Mouse (Mus musculus) limb, embryonic 11.5 days (tissue): ENCODE data around the gene Ccdc86. TPM values are rescaled to one million over a fixed set of nuclear protein-coding genes. Genes with fewer than 3 reads are reported as not detected.
A peak's percentile ranks its signal among the peaks of the same experiment; 100 is the strongest.

Experiments
- ATAC-seq: fragments of 200-750 bp; cut with Nextera tagmentation; 2 replicates; pipeline ENCODE4 v1.8.0; 2017; ENCODE audit warnings: low read depth; ENCODE audit not compliant: insufficient number of reproducible peaks, low FRiP score, low TSS enrichment
- DNase-seq: peaks from one replicate; pipeline ENCODE4 v3.0.0-alpha.2; 2015; ENCODE audit warnings: low spot score
- H3K27ac ChIP-seq: fragments of 300-500 bp; sonication (generic); replicated peaks from 2 replicates; pipeline ENCODE4 v1.5.1; 2014; ENCODE audit warnings: low read depth, mild to moderate bottlenecking, low read length
- H3K27me3 ChIP-seq: fragments of 300-500 bp; sonication (generic); 2 replicates; pipeline ENCODE4 v1.6.1; 2014; ENCODE audit warnings: mild to moderate bottlenecking, low read length, mixed read lengths; ENCODE audit not compliant: control insufficient read depth, insufficient read depth
- H3K36me3 ChIP-seq: fragments of 300-500 bp; sonication (generic); 2 replicates; pipeline ENCODE4 v1.6.1; 2014; ENCODE audit warnings: mild to moderate bottlenecking, low read length, moderate library complexity, mixed read lengths; ENCODE audit not compliant: control insufficient read depth, insufficient read depth
- H3K4me1 ChIP-seq: fragments of 300-500 bp; sonication (generic); 2 replicates; pipeline ENCODE4 v1.6.1; 2014; ENCODE audit warnings: low read length, mixed read lengths; ENCODE audit not compliant: control insufficient read depth, insufficient read depth
- H3K4me2 ChIP-seq: fragments of 300-500 bp; sonication (generic); 2 replicates; pipeline ENCODE4 v1.6.1; 2014; ENCODE audit warnings: low read depth, mild to moderate bottlenecking, moderate library complexity; ENCODE audit not compliant: severe bottlenecking
- H3K4me3 ChIP-seq: fragments of 300-500 bp; sonication (generic); 2 replicates; pipeline ENCODE4 v1.5.1; 2014; ENCODE audit warnings: low read depth, low read length
- H3K9ac ChIP-seq: fragments of 300-500 bp; sonication (generic); 2 replicates; pipeline ENCODE4 v1.6.1; 2014; ENCODE audit warnings: mild to moderate bottlenecking, low read length
- H3K9me3 ChIP-seq: fragments of 300-500 bp; sonication (generic); 2 replicates; pipeline ENCODE4 v1.6.1; 2016; ENCODE audit warnings: low read length; ENCODE audit not compliant: control insufficient read depth
- WGBS: fragments of 180-500 bp; shearing (Covaris S2); extraction: QIAGEN DNeasy Blood & Tissue Kit; methylation state at CpG from one replicate; pipeline ENCODE4 v1.1.7; 2014; 5-methylcytosine and 5-hydroxymethylcytosine counted together
- polyA plus RNA-seq: library from polyadenylated mRNA; unstranded; fragments of >200 nt; fragmentation: Nextera tagmentation; extraction: Ambion mirVana; gene quantifications from 2 replicates; pipeline ENCODE4 v1.2.1, GENCODE M21; 2014

Gene Ccdc86
- polyA plus RNA-seq, 1 experiment from 2014 or later, result 32.3 TPM

DNA sequence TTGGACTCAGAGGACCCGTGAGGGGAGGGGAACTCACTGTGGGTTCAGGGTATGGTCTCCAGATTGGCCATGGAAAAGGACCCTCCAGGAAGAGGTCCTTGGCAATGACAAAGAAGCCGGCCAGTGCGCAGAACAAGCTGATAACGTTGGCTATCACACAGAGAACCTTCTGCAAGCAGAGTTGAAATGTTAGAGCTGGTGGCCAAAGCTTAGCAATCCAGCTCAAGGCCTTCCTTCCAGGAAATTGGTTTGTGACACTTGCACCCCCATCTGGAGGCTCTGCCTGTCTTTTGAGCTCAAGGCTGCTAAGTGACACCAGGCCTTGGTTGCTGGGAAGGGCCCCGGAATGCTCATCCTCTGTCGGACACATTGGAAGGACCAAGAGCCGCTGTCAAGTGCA, 16.7 kb upstream of the Ccdc86 start:
- H3K27ac ChIP-seq, result no peak overlapping the region
- 0 out of 2 replicates have a peak, but pooled peaks cover 3% of the 10 kb centered on the region for H3K9me3 ChIP-seq
- ATAC-seq (no peak), DNase-seq (no peak)
- WGBS, result 88% methylated on average over 7 of the region's 7 CpGs
- H3K4me1 ChIP-seq, result no peaks in the 10 kb centered on the region
- no peaks in the 10 kb centered on the region for H3K27me3 ChIP-seq
- H3K9ac ChIP-seq, result no peak overlapping the region
- H3K4me2 ChIP-seq, result no peak overlapping the region
- H3K36me3 ChIP-seq, result no peaks in the 10 kb centered on the region
- H3K4me3 ChIP-seq, result no peak overlapping the region

DNA sequence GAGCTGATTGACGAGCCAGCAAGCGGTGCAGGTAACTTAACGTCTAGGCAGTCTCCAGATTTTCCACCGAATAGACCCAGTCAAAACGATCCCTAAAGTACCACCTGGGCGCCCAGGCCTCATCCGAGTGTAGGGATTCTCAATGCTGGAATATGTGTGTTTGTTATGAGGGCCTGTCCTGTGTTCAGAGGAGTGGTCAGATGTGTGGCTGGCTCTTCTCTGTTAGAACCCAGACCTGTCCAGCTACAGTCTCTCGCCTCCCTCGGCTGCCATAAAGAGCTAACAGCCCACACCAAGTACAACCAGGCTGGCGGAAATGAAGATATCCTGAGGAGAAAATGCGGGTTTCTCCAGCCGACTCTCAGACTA, 10.9 kb upstream of the Ccdc86 start:
- peak; percentile 6; the same call in 1 of the 2 replicates for ATAC-seq
- H3K4me2 ChIP-seq, result no peak overlapping the region
- DNase-seq, result no peak

DNA sequence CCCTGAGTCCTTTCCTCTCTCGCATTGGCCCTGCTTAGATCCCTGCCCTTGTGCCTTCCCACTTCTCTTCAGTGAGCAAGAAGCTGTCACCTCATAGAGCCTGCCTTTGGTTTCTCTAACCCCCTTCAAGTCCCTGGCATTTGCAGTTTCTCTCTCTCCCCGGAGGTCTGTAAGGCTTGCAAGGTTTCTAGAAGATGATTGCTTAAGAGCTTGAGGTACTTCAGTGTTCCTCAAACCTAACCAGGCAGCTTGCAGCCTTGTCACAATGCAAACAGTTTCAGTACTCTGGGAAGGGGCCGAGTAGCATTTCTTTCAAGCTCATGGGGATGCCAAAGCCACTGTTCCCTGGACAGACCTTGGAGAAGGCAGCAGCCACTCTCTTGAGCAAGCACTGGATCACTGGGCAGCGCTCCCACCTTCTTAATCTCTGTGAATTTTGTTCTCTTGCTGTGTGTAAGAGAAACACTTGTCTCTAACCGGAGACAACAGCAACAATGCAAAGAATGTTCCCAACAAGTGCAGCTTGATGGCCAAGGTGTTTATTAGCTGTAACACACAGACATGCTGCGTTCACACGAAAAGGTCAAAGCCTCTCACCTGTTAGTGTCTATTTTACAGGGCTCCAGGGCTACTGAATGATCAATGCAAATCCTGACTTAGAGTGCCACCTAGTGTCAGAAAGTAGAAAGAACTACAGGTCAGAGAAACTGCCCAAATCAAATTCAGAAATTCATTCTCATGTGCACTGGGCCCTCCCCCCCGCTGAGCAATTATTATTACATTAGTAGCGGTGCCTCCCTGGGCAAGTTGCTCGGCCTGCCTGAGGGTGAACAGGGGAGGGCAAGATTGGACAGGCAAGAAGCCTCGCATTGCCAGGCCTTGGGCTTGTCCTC, 10.3 kb upstream of the Ccdc86 start:
- 34% methylated on average over 11 of the region's 11 CpGs for WGBS
- Histone ChIP-seq H3K27ac (no peak overlapping the region), H3K4me1 (no peaks in the 10 kb centered on the region), H3K36me3 (no peaks in the 10 kb centered on the region), H3K4me3 (no peak overlapping the region), H3K27me3 (no peaks in the 10 kb centered on the region), H3K9ac (no peak overlapping the region), H3K9me3 (no peaks in the 10 kb centered on the region), H3K4me2 (no peak overlapping the region)
- ATAC-seq (peak; percentile 62; the same call in 1 of the 2 replicates), DNase-seq (peak; percentile 58)

More for the DNA sequence above, 10.9 kb upstream of the Ccdc86 start:
- H3K27ac ChIP-seq, result no peak overlapping the region
- no peaks in the 10 kb centered on the region for H3K27me3 ChIP-seq
- H3K36me3 ChIP-seq, result no peaks in the 10 kb centered on the region
- no peak overlapping the region for H3K4me3 ChIP-seq
- 47% methylated on average over 12 of the region's 12 CpGs for WGBS
- H3K9ac ChIP-seq, result no peak overlapping the region
- no peaks in the 10 kb centered on the region for H3K4me1 ChIP-seq
- no peaks in the 10 kb centered on the region for H3K9me3 ChIP-seq

DNA sequence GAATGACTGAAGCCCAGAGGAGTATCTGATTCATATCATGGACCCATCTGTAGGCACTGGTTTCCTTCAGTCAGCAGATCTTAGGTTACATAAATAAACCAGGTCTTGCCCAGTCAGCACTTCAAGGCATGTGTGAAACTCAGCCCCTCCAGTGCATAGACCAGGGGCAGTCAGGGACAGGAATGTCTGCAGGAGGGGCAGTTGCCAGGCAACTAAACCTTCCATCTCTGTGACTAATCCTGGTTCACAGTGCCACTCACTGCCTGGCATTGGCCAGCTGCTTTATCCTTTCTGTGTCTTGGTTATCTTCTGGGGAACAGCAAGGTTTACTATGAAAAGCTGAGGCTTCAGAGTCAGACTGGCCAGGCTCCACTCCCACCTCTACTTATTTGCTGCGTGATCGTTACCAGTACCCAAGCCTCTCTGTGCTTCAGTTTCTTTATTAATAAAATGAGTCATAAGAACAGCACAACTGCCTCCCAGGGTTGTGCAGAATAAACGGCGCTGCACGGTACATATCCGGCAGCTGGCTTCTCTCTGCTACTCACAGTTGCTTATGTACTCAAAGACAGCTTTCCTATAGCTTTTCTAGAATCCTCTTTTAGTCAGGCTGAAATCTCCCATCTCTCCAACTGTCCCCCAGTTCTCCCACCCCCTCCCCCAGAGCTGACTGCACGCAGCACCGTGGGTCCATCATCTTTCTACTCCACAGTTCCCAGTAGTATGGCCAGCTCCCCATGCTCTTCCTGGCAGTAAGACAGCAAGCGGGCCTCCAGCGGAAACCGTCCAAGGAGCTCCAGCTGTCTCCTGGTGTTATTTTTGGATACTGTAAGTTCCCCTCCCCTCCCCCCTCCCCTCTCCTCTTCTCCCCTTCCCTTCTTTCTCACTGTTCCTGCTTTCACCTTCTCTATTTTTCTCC, 3.2 kb upstream of the Ccdc86 start:
- Histone ChIP-seq H3K36me3 (no peaks in the 10 kb centered on the region), H3K27me3 (no peaks in the 10 kb centered on the region), H3K27ac (no peak overlapping the region), H3K4me2 (no peak overlapping the region), H3K9me3 (no peaks in the 10 kb centered on the region), H3K4me3 (no peak overlapping the region), H3K4me1 (peaks cover 9% of the 10 kb centered on the region), H3K9ac (no peak overlapping the region)
- ATAC-seq (no peak), DNase-seq (no peak)
- 71% methylated on average over 11 of the region's 11 CpGs for WGBS

DNA sequence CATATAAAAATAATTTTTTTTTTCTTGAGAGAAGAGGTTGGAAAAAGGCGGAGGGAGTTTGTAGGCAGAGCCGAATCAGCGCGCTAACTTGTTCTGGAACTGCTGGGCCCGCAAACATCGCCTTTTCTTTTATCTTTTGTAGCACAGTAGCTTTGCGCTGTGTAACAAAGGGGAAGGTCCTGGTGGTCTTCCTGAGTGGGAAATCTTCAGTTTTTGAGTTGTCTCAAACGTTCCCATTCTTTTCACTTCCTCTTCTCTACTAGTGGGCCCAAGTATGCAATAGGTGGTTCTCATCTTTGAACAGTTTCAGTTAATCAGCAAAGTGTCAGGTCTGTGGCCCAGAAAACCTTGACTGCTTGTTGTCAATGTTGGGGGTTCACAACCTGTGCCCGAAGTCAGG, 492 bp upstream of the Ccdc86 start:
- peak overlapping the region; percentile 100 for H3K4me2 ChIP-seq
- peak overlapping the region; percentile 71 for H3K4me3 ChIP-seq
- no peak overlapping the region for H3K27ac ChIP-seq
- H3K9ac ChIP-seq, result peak overlapping the region; percentile 17; the same call in 1 of the 2 replicates
- ATAC-seq (no peak), DNase-seq (no peak)
- peaks cover 12% of the 10 kb centered on the region for H3K4me1 ChIP-seq
- WGBS, result 41% methylated on average over 9 of the region's 9 CpGs
- H3K9me3 ChIP-seq, result no peaks in the 10 kb centered on the region
- peaks cover 6% of the 10 kb centered on the region for H3K36me3 ChIP-seq
- no peaks in the 10 kb centered on the region for H3K27me3 ChIP-seq

DNA sequence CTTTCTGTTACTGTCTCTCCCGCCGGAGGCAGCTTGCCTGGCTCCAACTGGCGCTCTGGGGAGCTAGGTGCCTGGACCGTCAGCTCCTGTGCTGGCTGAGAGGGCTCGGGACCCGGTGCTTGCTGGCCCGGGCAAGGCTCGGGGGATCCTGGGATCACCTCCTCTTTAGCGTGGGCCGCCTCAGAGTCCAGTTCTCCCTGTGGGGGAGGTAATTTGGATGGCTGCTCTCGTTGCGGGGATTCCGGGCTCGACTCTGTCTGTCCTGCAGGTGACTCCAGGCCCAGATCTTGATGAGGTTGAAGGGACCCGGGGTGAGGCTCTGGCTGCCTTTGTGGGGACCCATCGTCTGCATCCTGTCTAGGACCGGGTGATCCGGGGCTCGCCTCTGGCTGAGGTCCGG, 650 bp downstream of the Ccdc86 start:
- Histone ChIP-seq H3K4me3 (peak overlapping the region; percentile 71), H3K9ac (peak overlapping the region; percentile 81), H3K27ac (no peak overlapping the region), H3K36me3 (peaks cover 14% of the 10 kb centered on the region), H3K4me2 (peak overlapping the region; percentile 100), H3K9me3 (no peaks in the 10 kb centered on the region), H3K4me1 (peaks cover 12% of the 10 kb centered on the region), H3K27me3 (no peaks in the 10 kb centered on the region)
- DNase-seq (peak; percentile 29), ATAC-seq (no peak)
- 1% methylated on average over 20 of the region's 20 CpGs for WGBS

DNA sequence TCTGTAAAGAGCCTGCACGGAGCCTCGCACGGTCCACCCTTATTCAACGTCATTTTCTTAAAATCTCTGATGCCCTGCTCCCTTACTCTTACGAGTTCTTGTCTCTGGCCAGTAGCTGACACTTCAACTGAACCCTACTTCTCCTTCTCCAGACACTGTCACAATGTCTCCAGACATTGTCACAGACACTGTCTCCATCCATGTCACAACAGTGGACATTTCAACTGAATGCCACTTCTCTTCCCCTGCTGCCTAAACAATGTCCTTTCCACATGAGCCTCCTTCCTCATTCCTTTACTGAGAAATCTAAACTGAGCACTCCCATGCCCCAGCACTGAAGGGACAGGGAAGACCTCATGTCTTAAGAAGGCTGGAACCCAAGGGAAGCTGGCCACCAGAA, 1.8 kb downstream of the Ccdc86 start:
- DNase-seq (no peak), ATAC-seq (no peak)
- H3K4me1 ChIP-seq, result peaks cover 12% of the 10 kb centered on the region
- peaks cover 17% of the 10 kb centered on the region for H3K36me3 ChIP-seq
- H3K4me2 ChIP-seq, result peak overlapping the region; percentile 100
- H3K9ac ChIP-seq, result peak overlapping the region; percentile 45
- no peak overlapping the region for H3K27ac ChIP-seq
- H3K9me3 ChIP-seq, result no peaks in the 10 kb centered on the region
- H3K4me3 ChIP-seq, result peak overlapping the region; percentile 71
- H3K27me3 ChIP-seq, result no peaks in the 10 kb centered on the region
- WGBS, result 91% methylated on average over 5 of the region's 5 CpGs

DNA sequence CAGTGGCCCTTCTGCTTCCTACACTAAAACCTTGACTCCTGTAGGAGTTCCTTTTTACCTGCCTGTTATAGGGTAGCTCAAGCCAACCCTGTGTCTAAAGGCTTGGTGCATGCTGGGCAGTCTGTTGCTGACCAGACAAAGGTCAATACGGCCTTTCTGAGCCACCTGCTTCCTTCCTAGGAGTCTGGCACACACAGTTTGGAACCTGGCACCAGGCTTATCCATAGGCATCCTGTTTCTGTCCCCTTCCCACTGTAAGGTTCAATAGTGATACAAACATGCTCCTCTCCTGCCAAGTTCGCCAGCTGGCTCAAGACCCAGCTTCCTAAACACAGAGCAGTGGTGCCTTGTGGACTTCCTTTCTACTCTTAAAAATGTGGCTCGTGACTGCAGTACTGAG, 2.6 kb downstream of the Ccdc86 start:
- H3K4me2 ChIP-seq, result no peak overlapping the region
- no peak overlapping the region for H3K9ac ChIP-seq
- H3K9me3 ChIP-seq, result no peaks in the 10 kb centered on the region
- H3K27me3 ChIP-seq, result no peaks in the 10 kb centered on the region
- H3K36me3 ChIP-seq, result peaks cover 17% of the 10 kb centered on the region
- no peak overlapping the region for H3K4me3 ChIP-seq
- 89% methylated on average over 3 of the region's 3 CpGs for WGBS
- H3K27ac ChIP-seq, result no peak overlapping the region
- H3K4me1 ChIP-seq, result peaks cover 12% of the 10 kb centered on the region
- ATAC-seq (no peak), DNase-seq (no peak)
